Mouse (Mus musculus): ENCODE results near the gene Tdp1. TPM values are rescaled to one million over a fixed set of nuclear protein-coding genes. Genes with fewer than 3 reads are reported as not detected.

Gene Tdp1
- polyA plus RNA-seq, 1 experiment: 47.3 TPM

GRCm38 (mm10) chr12:99979541-99979940, 95.2 kb downstream of the Tdp1 start:
- DNase-seq (ENCODE audit: low read depth): no peak
- TF ChIP-seq CTCF (IDR thresholded peaks at IDR 0.05; ENCODE audit: borderline replicate concordance, extremely low read depth, insufficient read depth, insufficient read length) (no peak), POLR2A (IDR thresholded peaks at IDR 0.05; ENCODE audit: borderline replicate concordance, extremely low read depth, insufficient read depth, insufficient read length, poor library complexity, severe bottlenecking) (no peak)

- TF ChIP-seq CTCF (IDR thresholded peaks at IDR 0.05; ENCODE audit: borderline replicate concordance, extremely low read depth, insufficient read depth, insufficient read length) (no peak), POLR2A (IDR thresholded peaks at IDR 0.05; ENCODE audit: borderline replicate concordance, extremely low read depth, insufficient read depth, insufficient read length, poor library complexity, severe bottlenecking) (no peak)
- DNase-seq (ENCODE audit: low read depth): no peak
These were observed 102.5 kb downstream of the Tdp1 start for GRCm38 (mm10) chr12:99986797-99987196.

- no peak for DNase-seq (ENCODE audit: low read depth)
- no peak for TF ChIP-seq CTCF (IDR thresholded peaks at IDR 0.05; ENCODE audit: borderline replicate concordance, extremely low read depth, insufficient read depth, insufficient read length)
These were observed 103.8 kb downstream of the Tdp1 start for GRCm38 (mm10) chr12:99988144-99988543.

- TF ChIP-seq CTCF (IDR thresholded peaks at IDR 0.05; ENCODE audit: borderline replicate concordance, extremely low read depth, insufficient read depth, insufficient read length): no peak
- no peak for TF ChIP-seq POLR2A (IDR thresholded peaks at IDR 0.05; ENCODE audit: borderline replicate concordance, extremely low read depth, insufficient read depth, insufficient read length, poor library complexity, severe bottlenecking)
- DNase-seq (ENCODE audit: low read depth): no peak
These were observed 108.1 kb downstream of the Tdp1 start for GRCm38 (mm10) chr12:99992362-99992862.

- DNase-seq (ENCODE audit: low read depth): no peak
- TF ChIP-seq POLR2A (IDR thresholded peaks at IDR 0.05; ENCODE audit: borderline replicate concordance, extremely low read depth, insufficient read depth, insufficient read length, poor library complexity, severe bottlenecking) (no peak), CTCF (IDR thresholded peaks at IDR 0.05; ENCODE audit: borderline replicate concordance, extremely low read depth, insufficient read depth, insufficient read length) (no peak)
These were observed 109.0 kb downstream of the Tdp1 start for GRCm38 (mm10) chr12:99993146-99993890.

- TF ChIP-seq POLR2A (IDR thresholded peaks at IDR 0.05; ENCODE audit: borderline replicate concordance, extremely low read depth, insufficient read depth, insufficient read length, poor library complexity, severe bottlenecking) (no peak), CTCF (IDR thresholded peaks at IDR 0.05; ENCODE audit: borderline replicate concordance, extremely low read depth, insufficient read depth, insufficient read length) (no peak)
- DNase-seq (ENCODE audit: low read depth): peak; percentile 18
These were observed 111.6 kb downstream of the Tdp1 start for GRCm38 (mm10) chr12:99995951-99996350.

GRCm38 (mm10) chr12:99999726-100000125, 115.4 kb downstream of the Tdp1 start:
- DNase-seq (ENCODE audit: low read depth): no peak
- TF ChIP-seq CTCF (IDR thresholded peaks at IDR 0.05; ENCODE audit: borderline replicate concordance, extremely low read depth, insufficient read depth, insufficient read length) (no peak), POLR2A (IDR thresholded peaks at IDR 0.05; ENCODE audit: borderline replicate concordance, extremely low read depth, insufficient read depth, insufficient read length, poor library complexity, severe bottlenecking) (no peak)

GRCm38 (mm10) chr12:100000381-100000780, 116.1 kb downstream of the Tdp1 start:
- DNase-seq (ENCODE audit: low read depth): peak; percentile 20
- TF ChIP-seq POLR2A (IDR thresholded peaks at IDR 0.05; ENCODE audit: borderline replicate concordance, extremely low read depth, insufficient read depth, insufficient read length, poor library complexity, severe bottlenecking): no peak
- TF ChIP-seq CTCF (IDR thresholded peaks at IDR 0.05; ENCODE audit: borderline replicate concordance, extremely low read depth, insufficient read depth, insufficient read length): no peak

- TF ChIP-seq CTCF (IDR thresholded peaks at IDR 0.05; ENCODE audit: borderline replicate concordance, extremely low read depth, insufficient read depth, insufficient read length): no peak
- no peak for TF ChIP-seq POLR2A (IDR thresholded peaks at IDR 0.05; ENCODE audit: borderline replicate concordance, extremely low read depth, insufficient read depth, insufficient read length, poor library complexity, severe bottlenecking)
- no peak for DNase-seq (ENCODE audit: low read depth)
These were observed 116.9 kb downstream of the Tdp1 start for GRCm38 (mm10) chr12:100001246-100001645.

GRCm38 (mm10) chr12:100001910-100002309, 117.6 kb downstream of the Tdp1 start:
- TF ChIP-seq POLR2A (IDR thresholded peaks at IDR 0.05; ENCODE audit: borderline replicate concordance, extremely low read depth, insufficient read depth, insufficient read length, poor library complexity, severe bottlenecking) (no peak), CTCF (IDR thresholded peaks at IDR 0.05; ENCODE audit: borderline replicate concordance, extremely low read depth, insufficient read depth, insufficient read length) (no peak)
- DNase-seq (ENCODE audit: low read depth): no peak

GRCm38 (mm10) chr12:100002914-100003587, 118.7 kb downstream of the Tdp1 start:
- peak; percentile 91 for DNase-seq (ENCODE audit: low read depth)
- TF ChIP-seq POLR2A (IDR thresholded peaks at IDR 0.05; ENCODE audit: borderline replicate concordance, extremely low read depth, insufficient read depth, insufficient read length, poor library complexity, severe bottlenecking) (no peak), CTCF (IDR thresholded peaks at IDR 0.05; ENCODE audit: borderline replicate concordance, extremely low read depth, insufficient read depth, insufficient read length) (no peak)

Other genes with a start within 250 kb of the Tdp1 start
- gene Efcab11, start 78 bp upstream of the Tdp1 start, polyA plus RNA-seq (2012; rRNA removed): 3.8 and 6.0 TPM in 2 replicates
- gene Kcnk13, start 80.0 kb downstream of the Tdp1 start, polyA plus RNA-seq (2012; rRNA removed): 0.41 and 0.48 TPM in 2 replicates
- 108 and 128 TPM in 2 replicates for gene Psmc1, start 225.6 kb downstream of the Tdp1 start, polyA plus RNA-seq (2012; rRNA removed)

Data from brain, embryonic 14.5 days (tissue).